Mouse (Mus musculus) Patski (cell line): ENCODE measurements around the gene Hrh3. TPM values are rescaled to one million over a fixed set of nuclear protein-coding genes. Genes with fewer than 3 reads are reported as not detected.

Source experiments
- ATAC-seq: fragments of 100-300 bp; one replicate; pipeline ENCODE4 v1.8.0; 2021
- CTCF ChIA-PET: fragments of 350-600 bp; sonication (Branson Sonifier 250); formaldehyde crosslinking; loops from one replicate; lab custom pipeline; 2022; ENCODE audit warnings: inconsistent platforms; lab: Charles Lee
- POLR2A ChIA-PET: fragments of 350-600 bp; sonication (Branson Sonifier 250); formaldehyde crosslinking; loops from one replicate; lab custom pipeline; 2022; ENCODE audit warnings: antibody characterized with exemption, inconsistent platforms; lab: Charles Lee
- DNase-seq: peaks from one replicate; pipeline ENCODE4 v3.0.0-alpha.2; 2011; ENCODE audit warnings: low read depth, low spot score
- H3K27me3 ChIP-seq: fragments of 371-371 bp; one replicate; pipeline ENCODE4 v1.5.1; 2021
- CTCF ChIP-seq: fragments of 100-300 bp; IDR thresholded peaks from one replicate; pipeline ENCODE4 v1.5.1; 2021
- in situ Hi-C: fragments of 300-500 bp; cut with MboI; formaldehyde crosslinking; loops from 3 replicates; pipeline ENCODE4 v1.11.1; 2018; ENCODE audit warnings: low pct_unique_long_range_greater_than_20kb, mixed read lengths
- polyA plus RNA-seq: library from polyadenylated mRNA; unstranded; gene quantifications from one replicate; pipeline ENCODE4 v1.2.3, GENCODE M21; 2021

Gene Hrh3
- polyA plus RNA-seq, 1 experiment from 2014 or later: 0.08 TPM

DNA sequence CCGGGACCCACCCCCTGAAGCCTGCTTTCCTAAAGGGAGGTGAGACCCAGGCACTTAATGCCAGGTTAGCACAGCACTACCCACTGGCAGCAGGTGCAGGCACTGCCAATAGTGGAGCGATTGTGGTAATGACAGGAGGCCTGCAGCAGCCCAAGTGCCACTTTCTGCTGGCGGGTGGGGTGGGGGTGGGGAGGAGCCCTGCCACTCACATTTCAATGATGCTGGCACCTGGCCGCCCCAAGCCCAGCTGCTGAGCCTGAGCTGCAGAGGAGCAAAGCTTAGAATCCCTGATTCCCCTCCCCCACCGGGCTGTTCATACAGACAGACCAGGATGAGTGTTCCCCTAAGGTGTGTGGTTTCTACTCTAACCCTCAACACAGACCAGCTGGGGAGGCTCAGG is 8.6 kb downstream of the Hrh3 start:
- peaks cover 37% of the 10 kb centered on the region for H3K27me3 ChIP-seq
- TF ChIP-seq CTCF: no peak
- no peak for ATAC-seq
- CTCF ChIA-PET: interaction anchor here (0.8 kb wide), 1 partner anchor 15 kb away, joined by 3 read pairs; no protein-coding TSS in a partner anchor
- no peak for DNase-seq
- in situ Hi-C loops: no loop called here
- POLR2A ChIA-PET: no interaction called here

- TF ChIP-seq CTCF: no peak
- DNase-seq (no peak), ATAC-seq (no peak)
- in situ Hi-C loops: no loop called here
- H3K27me3 ChIP-seq: peaks cover 5% of the 10 kb centered on the region
- ChIA-PET CTCF (no interaction called here), POLR2A (no interaction called here)
Observed at GRCm38 (mm10) chr2:180090285-180090684, 14.0 kb downstream of the Hrh3 start.

- POLR2A ChIA-PET: no interaction called here
- CTCF ChIA-PET: interaction anchor here (1.4 to 1.6 kb wide), 2 partner anchors 11 to 14 kb away, joined by 3 to 5 read pairs; no protein-coding TSS in a partner anchor
- in situ Hi-C loops: no loop called here
- DNase-seq (no peak), ATAC-seq (no peak)
- H3K27me3 ChIP-seq: no peaks in the 10 kb centered on the region
- TF ChIP-seq CTCF: no peak
Observed at GRCm38 (mm10) chr2:180087472-180087871, 16.8 kb downstream of the Hrh3 start.

DNA sequence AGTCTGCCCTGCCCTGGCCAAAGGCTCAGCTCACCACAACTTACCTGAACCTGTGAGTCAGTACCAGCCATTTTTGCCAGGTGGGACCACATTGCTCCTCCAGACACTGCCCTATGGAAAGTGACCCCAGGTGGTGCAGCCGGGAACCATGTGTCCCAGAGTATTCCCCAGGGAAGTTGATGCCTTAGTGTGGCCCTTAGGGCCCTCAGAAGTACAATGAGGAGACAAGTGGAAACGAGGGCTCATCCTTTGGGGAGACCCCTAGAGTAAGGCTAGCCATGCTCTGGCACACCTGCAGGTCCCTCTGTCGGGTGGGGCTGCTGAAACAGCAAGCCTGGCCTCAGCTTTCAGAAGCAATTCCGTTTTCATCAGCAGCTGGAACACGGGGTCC is 17.7 kb downstream of the Hrh3 start:
- DNase-seq: no peak
- CTCF ChIA-PET: interaction anchor here (1.1 to 1.6 kb wide), 3 partner anchors 12 to 170 kb away, joined by 3 to 5 read pairs (median 3); no protein-coding TSS in a partner anchor
- in situ Hi-C loops: no loop called here
- no peaks in the 10 kb centered on the region for H3K27me3 ChIP-seq
- no peak for ATAC-seq
- POLR2A ChIA-PET: interaction anchor here (1.1 kb wide), 1 partner anchor 74 kb away, joined by 3 read pairs; no protein-coding TSS in a partner anchor
- TF ChIP-seq CTCF: no peak

DNA sequence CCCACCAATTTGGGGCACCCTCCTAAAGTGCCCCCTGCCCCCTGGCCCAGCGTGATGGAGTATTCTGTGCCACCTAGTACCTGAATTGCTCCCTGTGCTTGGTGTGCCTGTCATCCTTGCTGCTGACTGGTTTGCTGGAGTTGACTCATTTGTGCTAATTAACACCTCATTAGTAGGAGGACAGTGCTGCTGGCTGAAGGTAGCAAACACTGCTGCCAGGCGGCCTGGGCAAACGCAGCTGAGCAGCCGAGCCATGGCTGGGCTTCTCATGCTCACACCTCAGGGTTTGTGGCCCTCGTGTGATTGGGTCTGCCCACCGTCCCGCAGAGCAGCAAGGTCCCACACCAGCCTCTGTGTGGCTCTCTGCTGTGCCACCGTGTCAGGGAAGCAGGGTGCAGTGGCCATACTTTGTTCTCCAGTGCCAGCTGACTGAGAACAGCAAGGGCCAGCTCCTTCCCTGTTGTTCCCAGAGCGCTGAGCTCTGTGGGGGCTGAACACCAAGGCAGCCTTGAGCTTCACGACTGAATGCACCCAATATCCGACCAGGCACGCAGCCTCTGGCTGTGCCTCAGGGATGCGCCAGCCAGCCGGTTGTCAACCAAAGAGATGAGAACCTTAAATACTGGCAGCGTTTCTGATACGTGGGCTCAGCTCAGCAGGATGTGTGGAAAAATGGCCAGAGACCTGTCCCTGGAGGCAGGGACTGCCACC is 18.2 kb downstream of the Hrh3 start:
- CTCF ChIA-PET: interaction anchor here (1.1 to 1.6 kb wide), 3 partner anchors 12 to 169 kb away, joined by 3 to 5 read pairs (median 3); no protein-coding TSS in a partner anchor
- POLR2A ChIA-PET: interaction anchor here (1.1 kb wide), 1 partner anchor 75 kb away, joined by 3 read pairs; no protein-coding TSS in a partner anchor
- ATAC-seq: no peak
- no peak for TF ChIP-seq CTCF
- H3K27me3 ChIP-seq: no peaks in the 10 kb centered on the region
- no peak for DNase-seq
- in situ Hi-C loops: no loop called here

GRCm38 (mm10) chr2:180084565-180084964 is 19.7 kb downstream of the Hrh3 start:
- POLR2A ChIA-PET: no interaction called here
- H3K27me3 ChIP-seq: no peaks in the 10 kb centered on the region

GRCm38 (mm10) chr2:180083063-180083462 is 21.2 kb downstream of the Hrh3 start:
- no peak for TF ChIP-seq CTCF
- POLR2A ChIA-PET: no interaction called here
- ATAC-seq (no peak), DNase-seq (no peak)
- in situ Hi-C loops: no loop called here
- H3K27me3 ChIP-seq: no peaks in the 10 kb centered on the region
- CTCF ChIA-PET: no interaction called here

More at GRCm38 (mm10) chr2:180084565-180084964, 19.7 kb downstream of the Hrh3 start:
- CTCF ChIA-PET: no interaction called here
- no peak for TF ChIP-seq CTCF
- DNase-seq: no peak
- in situ Hi-C loops: no loop called here
- no peak for ATAC-seq

- DNase-seq: peak; percentile 58
- CTCF ChIA-PET: interaction anchor here (0.7 to 2.2 kb wide), 11 partner anchors 10 to 92 kb away, joined by 3 to 7 read pairs (median 3); partner anchors contain the start of gene Mtg2
- no peak for TF ChIP-seq CTCF
- in situ Hi-C loops: no loop called here
- POLR2A ChIA-PET: interaction anchor here (0.8 to 0.9 kb wide), 2 partner anchors 8 to 10 kb away, joined by 3 to 4 read pairs; partner anchors contain the start of gene Mtg2
- no peaks in the 10 kb centered on the region for H3K27me3 ChIP-seq
- peak; percentile 58 for ATAC-seq
Observed at GRCm38 (mm10) chr2:180080680-180081079, 23.6 kb downstream of the Hrh3 start.

- ChIA-PET POLR2A (no interaction called here), CTCF (interaction anchor here (1.0 kb wide), 1 partner anchor 38 kb away, joined by 3 read pairs; no protein-coding TSS in a partner anchor)
- no peak for TF ChIP-seq CTCF
- ATAC-seq (no peak), DNase-seq (no peak)
- in situ Hi-C loops: loop anchor here (10.0 kb wide), 2 partner anchors 47 to 177 kb away; partner anchors contain the start of gene Rps21
- no peaks in the 10 kb centered on the region for H3K27me3 ChIP-seq
Observed at GRCm38 (mm10) chr2:180077622-180078021, 26.7 kb downstream of the Hrh3 start.

GRCm38 (mm10) chr2:180072886-180073285 is 31.4 kb downstream of the Hrh3 start:
- ATAC-seq: no peak
- H3K27me3 ChIP-seq: no peaks in the 10 kb centered on the region
- DNase-seq: no peak
- in situ Hi-C loops: loop anchor here (10.0 kb wide), 2 partner anchors 52 to 182 kb away; partner anchors contain the start of gene Rps21
- POLR2A ChIA-PET: no interaction called here
- CTCF ChIA-PET: no interaction called here
- no peak for TF ChIP-seq CTCF
